Mouse (Mus musculus): ENCODE measurements around the gene Otop3. TPM values are rescaled to one million over a fixed set of nuclear protein-coding genes. Genes with fewer than 3 reads are reported as not detected.

Gene Otop3
- not detected in 2 replicates for polyA plus RNA-seq (2016; fragmentation: Nextera tagmentation; extraction: Ambion mirVana)

- H3K4me2 ChIP-seq (replicated peaks) = peak within 1 kb of the TSS; percentile 32
- peaks cover 71% of the 10 kb centered on the region for H3K27me3 ChIP-seq
- no peak for ATAC-seq (ENCODE audit: insufficient number of reproducible peaks, insufficient read depth, low FRiP score, low TSS enrichment)
- H3K4me1 ChIP-seq = peaks cover 4% of the 10 kb centered on the region; the same call in 1 of the 2 replicates
- H3K4me3 ChIP-seq = no peak within 1 kb of the TSS
- WGBS = 4% methylated on average over 29 of the region's 29 CpGs
- H3K9me3 ChIP-seq = no peaks in the 10 kb centered on the region
- no peak within 1 kb of the TSS for H3K9ac ChIP-seq
- no peak within 1 kb of the TSS for H3K27ac ChIP-seq
- no peaks in the 10 kb centered on the region for H3K36me3 ChIP-seq
Observed at GRCm38 (mm10) chr11:115334531-115334930, at the start of gene Otop3. TSS of gene Otop3 (plus strand) at chr11:115334731.

GRCm38 (mm10) chr11:115285282-115285681 is 49.2 kb upstream of the Otop3 start:
- Histone ChIP-seq H3K9me3 (no peaks in the 10 kb centered on the region), H3K27ac (no peak overlapping the region), H3K36me3 (no peaks in the 10 kb centered on the region), H3K27me3 (no peaks in the 10 kb centered on the region), H3K9ac (no peak overlapping the region), H3K4me1 (no peaks in the 10 kb centered on the region), H3K4me3 (no peak overlapping the region), H3K4me2 (replicated peaks) (no peak overlapping the region)
- WGBS = 65% methylated on average over 4 of the region's 4 CpGs
- ATAC-seq (ENCODE audit: insufficient number of reproducible peaks, insufficient read depth, low FRiP score, low TSS enrichment) = no peak

GRCm38 (mm10) chr11:115286201-115286993 is 48.1 kb upstream of the Otop3 start:
- no peak overlapping the region for H3K9ac ChIP-seq
- H3K9me3 ChIP-seq = no peaks in the 10 kb centered on the region
- no peaks in the 10 kb centered on the region for H3K27me3 ChIP-seq
- no peak overlapping the region for H3K27ac ChIP-seq
- no peak overlapping the region for H3K4me3 ChIP-seq
- no peaks in the 10 kb centered on the region for H3K36me3 ChIP-seq
- WGBS = 74% methylated on average over 19 of the region's 19 CpGs
- H3K4me2 ChIP-seq (replicated peaks) = no peak overlapping the region
- no peak for ATAC-seq (ENCODE audit: insufficient number of reproducible peaks, insufficient read depth, low FRiP score, low TSS enrichment)
- H3K4me1 ChIP-seq = no peaks in the 10 kb centered on the region

- no peak for ATAC-seq (ENCODE audit: insufficient number of reproducible peaks, insufficient read depth, low FRiP score, low TSS enrichment)
- H3K4me3 ChIP-seq = no peak overlapping the region
Observed at GRCm38 (mm10) chr11:115287386-115287785, 47.1 kb upstream of the Otop3 start.

GRCm38 (mm10) chr11:115288305-115288704 is 46.2 kb upstream of the Otop3 start:
- no peak overlapping the region for H3K9ac ChIP-seq
- no peaks in the 10 kb centered on the region for H3K9me3 ChIP-seq
- no peak overlapping the region for H3K4me2 ChIP-seq (replicated peaks)
- H3K36me3 ChIP-seq = no peaks in the 10 kb centered on the region
- 88% methylated on average over 2 of the region's 2 CpGs for WGBS
- ATAC-seq (ENCODE audit: insufficient number of reproducible peaks, insufficient read depth, low FRiP score, low TSS enrichment) = no peak
- no peaks in the 10 kb centered on the region for H3K4me1 ChIP-seq
- no peak overlapping the region for H3K27ac ChIP-seq
- no peak overlapping the region for H3K4me3 ChIP-seq
- no peaks in the 10 kb centered on the region for H3K27me3 ChIP-seq

More at GRCm38 (mm10) chr11:115287386-115287785, 47.1 kb upstream of the Otop3 start:
- WGBS = 83% methylated on average over 5 of the region's 5 CpGs
- Histone ChIP-seq H3K27me3 (no peaks in the 10 kb centered on the region), H3K4me1 (no peaks in the 10 kb centered on the region), H3K9me3 (no peaks in the 10 kb centered on the region), H3K9ac (no peak overlapping the region), H3K27ac (no peak overlapping the region), H3K36me3 (no peaks in the 10 kb centered on the region), H3K4me2 (replicated peaks) (no peak overlapping the region)

GRCm38 (mm10) chr11:115289885-115290284 is 44.6 kb upstream of the Otop3 start:
- 77% methylated on average over 8 of the region's 8 CpGs for WGBS
- Histone ChIP-seq H3K27ac (no peak overlapping the region), H3K27me3 (no peaks in the 10 kb centered on the region), H3K4me3 (no peak overlapping the region), H3K4me2 (replicated peaks) (no peak overlapping the region), H3K36me3 (no peaks in the 10 kb centered on the region), H3K9me3 (no peaks in the 10 kb centered on the region), H3K4me1 (no peaks in the 10 kb centered on the region), H3K9ac (no peak overlapping the region)
- ATAC-seq (ENCODE audit: insufficient number of reproducible peaks, insufficient read depth, low FRiP score, low TSS enrichment) = no peak

- Histone ChIP-seq H3K9ac (no peak overlapping the region), H3K4me3 (no peak overlapping the region), H3K27me3 (no peaks in the 10 kb centered on the region), H3K4me1 (no peaks in the 10 kb centered on the region), H3K36me3 (no peaks in the 10 kb centered on the region), H3K9me3 (no peaks in the 10 kb centered on the region), H3K4me2 (replicated peaks) (no peak overlapping the region), H3K27ac (no peak overlapping the region)
- 90% methylated on average over 1 of the region's 1 CpGs for WGBS
- no peak for ATAC-seq (ENCODE audit: insufficient number of reproducible peaks, insufficient read depth, low FRiP score, low TSS enrichment)
Observed at GRCm38 (mm10) chr11:115290314-115290713, 44.2 kb upstream of the Otop3 start.

- Histone ChIP-seq H3K27ac (no peak overlapping the region), H3K36me3 (no peaks in the 10 kb centered on the region), H3K9ac (no peak overlapping the region), H3K4me1 (no peaks in the 10 kb centered on the region), H3K4me2 (replicated peaks) (no peak overlapping the region), H3K4me3 (no peak overlapping the region), H3K9me3 (no peaks in the 10 kb centered on the region), H3K27me3 (peaks cover 5% of the 10 kb centered on the region; the same call in 1 of the 2 replicates)
- 80% methylated on average over 6 of the region's 6 CpGs for WGBS
- ATAC-seq (ENCODE audit: insufficient number of reproducible peaks, insufficient read depth, low FRiP score, low TSS enrichment) = no peak
Observed at GRCm38 (mm10) chr11:115290919-115291318, 43.6 kb upstream of the Otop3 start.

GRCm38 (mm10) chr11:115291503-115291902 is 43.0 kb upstream of the Otop3 start:
- no peaks in the 10 kb centered on the region for H3K4me1 ChIP-seq
- H3K9ac ChIP-seq = no peak overlapping the region
- 71% methylated on average over 10 of the region's 10 CpGs for WGBS
- peaks cover 11% of the 10 kb centered on the region for H3K27me3 ChIP-seq
- no peak overlapping the region for H3K4me2 ChIP-seq (replicated peaks)
- ATAC-seq (ENCODE audit: insufficient number of reproducible peaks, insufficient read depth, low FRiP score, low TSS enrichment) = no peak
- no peak overlapping the region for H3K27ac ChIP-seq
- no peak overlapping the region for H3K4me3 ChIP-seq
- H3K36me3 ChIP-seq = no peaks in the 10 kb centered on the region
- H3K9me3 ChIP-seq = no peaks in the 10 kb centered on the region

GRCm38 (mm10) chr11:115292631-115293375 is 41.7 kb upstream of the Otop3 start:
- H3K36me3 ChIP-seq = no peaks in the 10 kb centered on the region
- ATAC-seq (ENCODE audit: insufficient number of reproducible peaks, insufficient read depth, low FRiP score, low TSS enrichment) = no peak

GRCm38 (mm10) chr11:115295939-115296338 is 38.6 kb upstream of the Otop3 start:
- H3K9me3 ChIP-seq = peaks cover 3% of the 10 kb centered on the region; the same call in 1 of the 2 replicates
- H3K4me1 ChIP-seq = peaks cover 8% of the 10 kb centered on the region; the same call in 1 of the 2 replicates
- no peak overlapping the region for H3K27ac ChIP-seq
- ATAC-seq (ENCODE audit: insufficient number of reproducible peaks, insufficient read depth, low FRiP score, low TSS enrichment) = no peak
- no peak overlapping the region for H3K4me2 ChIP-seq (replicated peaks)
- H3K9ac ChIP-seq = no peak overlapping the region
- H3K36me3 ChIP-seq = no peaks in the 10 kb centered on the region
- 90% methylated on average over 11 of the region's 11 CpGs for WGBS
- H3K27me3 ChIP-seq = peaks cover 43% of the 10 kb centered on the region
- H3K4me3 ChIP-seq = no peak overlapping the region

More at GRCm38 (mm10) chr11:115292631-115293375, 41.7 kb upstream of the Otop3 start:
- Histone ChIP-seq H3K9me3 (no peaks in the 10 kb centered on the region), H3K4me2 (replicated peaks) (no peak overlapping the region), H3K9ac (no peak overlapping the region), H3K4me1 (peaks cover 8% of the 10 kb centered on the region; the same call in 1 of the 2 replicates), H3K27me3 (peaks cover 24% of the 10 kb centered on the region), H3K4me3 (no peak overlapping the region), H3K27ac (no peak overlapping the region)
- 45% methylated on average over 14 of the region's 14 CpGs for WGBS

Measured in embryonic facial prominence, embryonic 12.5 days (tissue).